Mouse (Mus musculus): ENCODE measurements at regions not wholly inside any gene's neighbourhood (a gene's known extent, or its start where the extent isn't known, plus 50 kb on each side); places are given as distances from the start of the nearest gene placed in this dataset.

DNA sequence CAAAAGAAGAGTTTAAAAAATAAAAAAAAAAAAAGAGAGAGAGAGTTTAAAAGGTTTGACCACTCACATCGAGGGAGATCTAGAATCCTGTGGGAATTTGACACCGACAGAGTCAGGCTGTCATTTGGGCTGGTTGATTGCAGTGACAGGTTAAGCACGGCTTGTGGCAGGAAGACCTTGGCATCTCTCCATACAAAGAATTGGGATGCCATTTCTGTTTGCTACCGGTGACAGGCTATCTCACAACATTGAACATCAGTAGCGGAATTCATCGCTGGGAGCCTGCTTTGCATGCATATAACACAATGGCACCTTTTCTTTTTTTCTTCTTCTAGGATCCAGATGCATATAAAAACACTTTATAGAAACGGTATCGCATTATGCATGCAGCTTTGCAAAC is 53.7 kb upstream of the Gm26657 start:
- Histone ChIP-seq H3K4me2 (ENCODE audit: low read depth, low read length) (no peak overlapping the region), H3K36me3 (ENCODE audit: control insufficient read depth, insufficient read depth, low read length) (no peaks in the 10 kb centered on the region), H3K4me1 (ENCODE audit: control insufficient read depth, insufficient read depth, low read length) (peaks cover 4% of the 10 kb centered on the region; the same call in 1 of the 2 replicates), H3K9me3 (replicated peaks; ENCODE audit: control insufficient read depth, low read length) (no peaks in the 10 kb centered on the region), H3K27me3 (ENCODE audit: control insufficient read depth, insufficient read depth, low read length) (no peaks in the 10 kb centered on the region), H3K4me3 (replicated peaks; ENCODE audit: low read length) (no peak overlapping the region), H3K27ac (ENCODE audit: low read length) (no peak overlapping the region), H3K9ac (ENCODE audit: low read length) (no peak overlapping the region)
- no peak for ATAC-seq (ENCODE audit: insufficient read depth, low FRiP score)
- 69% methylated on average over 8 of the region's 8 CpGs for WGBS

DNA sequence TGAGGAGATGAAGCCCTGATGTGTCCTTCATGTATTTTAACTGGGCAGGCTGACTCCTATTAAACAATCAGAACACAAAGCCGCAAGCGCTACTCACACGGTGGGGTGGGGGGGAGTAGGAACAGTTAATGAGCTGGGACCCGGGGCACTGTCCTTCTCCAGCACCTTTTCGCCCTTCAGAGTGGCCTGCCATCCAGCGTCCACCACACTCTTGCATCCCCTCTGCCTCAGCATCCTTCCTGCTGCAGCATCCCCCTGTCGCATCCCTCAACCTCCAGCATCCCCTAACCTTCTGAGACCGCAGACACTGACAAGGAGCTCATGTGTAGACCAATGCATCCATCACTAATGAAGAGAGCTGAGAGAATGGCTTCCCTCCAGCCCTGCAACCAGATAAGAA is 54.2 kb upstream of the Gm26657 start:
- no peak for ATAC-seq (ENCODE audit: insufficient read depth, low FRiP score)
- H3K27me3 ChIP-seq (ENCODE audit: control insufficient read depth, insufficient read depth, low read length) = no peaks in the 10 kb centered on the region
- H3K27ac ChIP-seq (ENCODE audit: low read length) = no peak overlapping the region
- H3K4me3 ChIP-seq (replicated peaks; ENCODE audit: low read length) = no peak overlapping the region
- peak overlapping the region; percentile 35; the same call in 1 of the 2 replicates for H3K4me2 ChIP-seq (ENCODE audit: low read depth, low read length)
- H3K4me1 ChIP-seq (ENCODE audit: control insufficient read depth, insufficient read depth, low read length) = peaks cover 4% of the 10 kb centered on the region; the same call in 1 of the 2 replicates
- H3K9ac ChIP-seq (ENCODE audit: low read length) = no peak overlapping the region
- H3K9me3 ChIP-seq (replicated peaks; ENCODE audit: control insufficient read depth, low read length) = no peaks in the 10 kb centered on the region
- 50% methylated on average over 8 of the region's 8 CpGs for WGBS
- H3K36me3 ChIP-seq (ENCODE audit: control insufficient read depth, insufficient read depth, low read length) = no peaks in the 10 kb centered on the region

GRCm38 (mm10) chr4:56685123-56685522 is 54.7 kb upstream of the Gm26657 start:
- no peaks in the 10 kb centered on the region for H3K9me3 ChIP-seq (replicated peaks; ENCODE audit: control insufficient read depth, low read length)
- no peak overlapping the region for H3K9ac ChIP-seq (ENCODE audit: low read length)
- H3K36me3 ChIP-seq (ENCODE audit: control insufficient read depth, insufficient read depth, low read length) = no peaks in the 10 kb centered on the region
- WGBS = 9% methylated on average over 9 of the region's 9 CpGs
- H3K4me2 ChIP-seq (ENCODE audit: low read depth, low read length) = peak overlapping the region; percentile 35
- peak; percentile 76; the same call in 1 of the 2 replicates for ATAC-seq (ENCODE audit: insufficient read depth, low FRiP score)
- no peak overlapping the region for H3K4me3 ChIP-seq (replicated peaks; ENCODE audit: low read length)
- no peaks in the 10 kb centered on the region for H3K27me3 ChIP-seq (ENCODE audit: control insufficient read depth, insufficient read depth, low read length)
- no peak overlapping the region for H3K27ac ChIP-seq (ENCODE audit: low read length)
- peaks cover 4% of the 10 kb centered on the region; the same call in 1 of the 2 replicates for H3K4me1 ChIP-seq (ENCODE audit: control insufficient read depth, insufficient read depth, low read length)

GRCm38 (mm10) chr4:56684031-56684430 is 55.8 kb upstream of the Gm26657 start:
- no peak overlapping the region for H3K4me2 ChIP-seq (ENCODE audit: low read depth, low read length)
- H3K27me3 ChIP-seq (ENCODE audit: control insufficient read depth, insufficient read depth, low read length) = no peaks in the 10 kb centered on the region
- peaks cover 4% of the 10 kb centered on the region; the same call in 1 of the 2 replicates for H3K4me1 ChIP-seq (ENCODE audit: control insufficient read depth, insufficient read depth, low read length)
- no peak overlapping the region for H3K9ac ChIP-seq (ENCODE audit: low read length)
- no peak for ATAC-seq (ENCODE audit: insufficient read depth, low FRiP score)
- no peaks in the 10 kb centered on the region for H3K36me3 ChIP-seq (ENCODE audit: control insufficient read depth, insufficient read depth, low read length)
- no peak overlapping the region for H3K27ac ChIP-seq (ENCODE audit: low read length)
- 72% methylated on average over 7 of the region's 7 CpGs for WGBS
- no peak overlapping the region for H3K4me3 ChIP-seq (replicated peaks; ENCODE audit: low read length)
- H3K9me3 ChIP-seq (replicated peaks; ENCODE audit: control insufficient read depth, low read length) = no peaks in the 10 kb centered on the region

GRCm38 (mm10) chr4:56681121-56681520 is 58.7 kb upstream of the Gm26657 start:
- Histone ChIP-seq H3K27ac (ENCODE audit: low read length) (no peak overlapping the region), H3K4me2 (ENCODE audit: low read depth, low read length) (no peak overlapping the region), H3K27me3 (ENCODE audit: control insufficient read depth, insufficient read depth, low read length) (no peaks in the 10 kb centered on the region), H3K9ac (ENCODE audit: low read length) (no peak overlapping the region), H3K4me3 (replicated peaks; ENCODE audit: low read length) (no peak overlapping the region), H3K4me1 (ENCODE audit: control insufficient read depth, insufficient read depth, low read length) (peaks cover 4% of the 10 kb centered on the region; the same call in 1 of the 2 replicates), H3K9me3 (replicated peaks; ENCODE audit: control insufficient read depth, low read length) (no peaks in the 10 kb centered on the region), H3K36me3 (ENCODE audit: control insufficient read depth, insufficient read depth, low read length) (no peaks in the 10 kb centered on the region)
- no peak for ATAC-seq (ENCODE audit: insufficient read depth, low FRiP score)
- WGBS = 75% methylated on average over 8 of the region's 8 CpGs

DNA sequence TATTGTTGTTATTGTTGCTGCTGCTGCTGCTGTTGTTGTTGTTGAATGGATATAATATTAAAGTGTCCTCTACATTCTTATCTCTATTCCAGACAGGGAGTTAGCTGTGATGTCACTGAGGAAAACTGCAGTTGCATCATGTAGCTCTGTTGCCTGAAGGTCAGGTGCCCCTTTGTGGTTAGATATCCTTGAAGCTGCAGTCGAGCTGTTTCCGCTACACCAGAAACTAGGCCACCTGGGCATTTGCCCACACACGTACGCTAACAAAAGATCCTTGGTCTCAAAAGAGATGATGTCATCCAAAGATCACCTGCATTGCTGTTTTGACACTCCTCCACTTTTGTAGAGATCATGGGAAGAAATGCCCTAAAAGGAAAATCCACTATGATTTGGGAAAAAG is 66.0 kb upstream of the Gm26657 start:
- H3K36me3 ChIP-seq (ENCODE audit: control insufficient read depth, insufficient read depth, low read length) = no peaks in the 10 kb centered on the region
- no peaks in the 10 kb centered on the region for H3K27me3 ChIP-seq (ENCODE audit: control insufficient read depth, insufficient read depth, low read length)
- H3K9me3 ChIP-seq (replicated peaks; ENCODE audit: control insufficient read depth, low read length) = no peaks in the 10 kb centered on the region
- H3K4me1 ChIP-seq (ENCODE audit: control insufficient read depth, insufficient read depth, low read length) = no peaks in the 10 kb centered on the region
- no peak overlapping the region for H3K9ac ChIP-seq (ENCODE audit: low read length)
- no peak for ATAC-seq (ENCODE audit: insufficient read depth, low FRiP score)
- H3K4me3 ChIP-seq (replicated peaks; ENCODE audit: low read length) = no peak overlapping the region
- H3K4me2 ChIP-seq (ENCODE audit: low read depth, low read length) = no peak overlapping the region
- H3K27ac ChIP-seq (ENCODE audit: low read length) = no peak overlapping the region
- WGBS = 75% methylated on average over 4 of the region's 4 CpGs

DNA sequence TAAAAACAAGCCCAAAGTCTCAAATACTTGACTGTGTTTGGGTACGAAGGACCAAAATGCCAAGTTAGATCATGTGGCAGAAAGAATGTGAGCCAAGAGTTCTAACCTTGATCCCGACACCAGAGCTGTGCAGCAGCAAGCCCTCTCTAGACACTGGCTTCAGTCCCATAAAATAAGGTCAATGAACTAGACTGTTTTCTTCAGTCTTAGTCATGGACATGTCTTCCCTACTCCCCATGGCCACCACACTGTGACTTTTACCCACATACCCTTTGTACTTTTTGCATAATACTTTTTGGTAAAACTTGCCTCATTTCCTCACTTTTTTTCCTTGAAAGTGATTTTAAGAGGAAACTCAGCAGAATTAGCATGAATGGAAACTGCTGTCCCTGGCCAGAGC is 74.9 kb upstream of the Gm26657 start:
- no peaks in the 10 kb centered on the region for H3K4me1 ChIP-seq (ENCODE audit: control insufficient read depth, insufficient read depth, low read length)
- WGBS = 80% methylated on average over 2 of the region's 2 CpGs
- no peak overlapping the region for H3K27ac ChIP-seq (ENCODE audit: low read length)
- no peak for ATAC-seq (ENCODE audit: insufficient read depth, low FRiP score)
- H3K9me3 ChIP-seq (replicated peaks; ENCODE audit: control insufficient read depth, low read length) = no peaks in the 10 kb centered on the region
- no peaks in the 10 kb centered on the region for H3K36me3 ChIP-seq (ENCODE audit: control insufficient read depth, insufficient read depth, low read length)
- H3K4me2 ChIP-seq (ENCODE audit: low read depth, low read length) = no peak overlapping the region
- no peak overlapping the region for H3K9ac ChIP-seq (ENCODE audit: low read length)
- H3K27me3 ChIP-seq (ENCODE audit: control insufficient read depth, insufficient read depth, low read length) = no peaks in the 10 kb centered on the region
- H3K4me3 ChIP-seq (replicated peaks; ENCODE audit: low read length) = no peak overlapping the region

DNA sequence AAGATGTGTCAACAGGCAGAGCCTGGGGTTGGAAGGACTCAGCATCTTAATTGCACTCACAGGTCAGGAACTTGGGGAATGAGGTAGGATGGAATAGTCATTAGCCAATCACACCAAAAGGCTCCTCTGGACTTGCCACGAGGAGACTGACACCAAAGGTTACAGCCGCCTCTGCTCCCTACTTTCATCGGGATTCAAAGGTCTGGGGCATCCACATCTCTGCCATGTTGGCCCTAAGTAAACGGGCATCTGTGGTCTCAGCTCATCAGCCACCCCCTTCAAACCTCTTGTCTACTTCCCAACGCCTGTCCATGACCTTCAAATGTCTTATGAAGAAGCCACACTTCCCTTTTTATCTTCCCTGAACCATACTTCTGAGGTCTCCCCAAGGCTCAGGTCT is 78.1 kb upstream of the Gm26657 start:
- H3K9ac ChIP-seq (ENCODE audit: low read length) = no peak overlapping the region
- 76% methylated on average over 5 of the region's 5 CpGs for WGBS
- no peaks in the 10 kb centered on the region for H3K9me3 ChIP-seq (replicated peaks; ENCODE audit: control insufficient read depth, low read length)
- no peak overlapping the region for H3K4me3 ChIP-seq (replicated peaks; ENCODE audit: low read length)
- H3K4me1 ChIP-seq (ENCODE audit: control insufficient read depth, insufficient read depth, low read length) = no peaks in the 10 kb centered on the region
- no peaks in the 10 kb centered on the region for H3K36me3 ChIP-seq (ENCODE audit: control insufficient read depth, insufficient read depth, low read length)
- ATAC-seq (ENCODE audit: insufficient read depth, low FRiP score) = no peak
- no peak overlapping the region for H3K27ac ChIP-seq (ENCODE audit: low read length)
- H3K27me3 ChIP-seq (ENCODE audit: control insufficient read depth, insufficient read depth, low read length) = no peaks in the 10 kb centered on the region
- no peak overlapping the region for H3K4me2 ChIP-seq (ENCODE audit: low read depth, low read length)

DNA sequence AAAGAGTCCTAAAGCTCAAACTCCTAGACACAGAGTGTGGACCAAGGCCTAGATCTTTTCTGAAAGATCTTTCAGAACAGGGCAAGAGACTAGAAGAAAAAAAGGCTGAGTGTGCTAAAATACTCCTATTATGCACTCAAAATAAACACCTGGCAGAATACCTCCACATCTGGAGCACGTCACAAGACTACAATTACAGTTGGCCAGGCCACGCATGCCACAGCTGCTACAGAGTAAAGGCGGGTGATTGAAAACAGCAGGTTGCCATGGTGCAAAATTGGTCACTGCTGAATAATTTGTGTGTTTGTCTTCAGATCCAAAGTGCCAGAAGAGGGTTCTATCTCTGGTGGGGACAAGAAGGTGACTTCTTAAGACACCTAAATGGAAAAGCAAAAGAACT is 82.8 kb upstream of the Gm26657 start:
- ATAC-seq (ENCODE audit: insufficient read depth, low FRiP score) = no peak
- Histone ChIP-seq H3K4me3 (replicated peaks; ENCODE audit: low read length) (no peak overlapping the region), H3K27me3 (ENCODE audit: control insufficient read depth, insufficient read depth, low read length) (no peaks in the 10 kb centered on the region), H3K9ac (ENCODE audit: low read length) (no peak overlapping the region), H3K36me3 (ENCODE audit: control insufficient read depth, insufficient read depth, low read length) (no peaks in the 10 kb centered on the region), H3K4me2 (ENCODE audit: low read depth, low read length) (no peak overlapping the region), H3K27ac (ENCODE audit: low read length) (no peak overlapping the region), H3K4me1 (ENCODE audit: control insufficient read depth, insufficient read depth, low read length) (no peaks in the 10 kb centered on the region), H3K9me3 (replicated peaks; ENCODE audit: control insufficient read depth, low read length) (no peaks in the 10 kb centered on the region)
- WGBS = 62% methylated on average over 3 of the region's 3 CpGs

- Histone ChIP-seq H3K4me2 (ENCODE audit: low read depth, low read length) (no peak overlapping the region), H3K4me3 (replicated peaks; ENCODE audit: low read length) (no peak overlapping the region), H3K27ac (ENCODE audit: low read length) (no peak overlapping the region), H3K9me3 (replicated peaks; ENCODE audit: control insufficient read depth, low read length) (no peaks in the 10 kb centered on the region), H3K4me1 (ENCODE audit: control insufficient read depth, insufficient read depth, low read length) (no peaks in the 10 kb centered on the region), H3K27me3 (ENCODE audit: control insufficient read depth, insufficient read depth, low read length) (no peaks in the 10 kb centered on the region), H3K9ac (ENCODE audit: low read length) (no peak overlapping the region), H3K36me3 (ENCODE audit: control insufficient read depth, insufficient read depth, low read length) (no peaks in the 10 kb centered on the region)
- ATAC-seq (ENCODE audit: insufficient read depth, low FRiP score) = no peak
- 73% methylated on average over 4 of the region's 4 CpGs for WGBS
Observed at GRCm38 (mm10) chr4:56654327-56654726, 85.5 kb upstream of the Gm26657 start.

All from stomach, embryonic 16.5 days (tissue).